In the genomic region with DNA sequence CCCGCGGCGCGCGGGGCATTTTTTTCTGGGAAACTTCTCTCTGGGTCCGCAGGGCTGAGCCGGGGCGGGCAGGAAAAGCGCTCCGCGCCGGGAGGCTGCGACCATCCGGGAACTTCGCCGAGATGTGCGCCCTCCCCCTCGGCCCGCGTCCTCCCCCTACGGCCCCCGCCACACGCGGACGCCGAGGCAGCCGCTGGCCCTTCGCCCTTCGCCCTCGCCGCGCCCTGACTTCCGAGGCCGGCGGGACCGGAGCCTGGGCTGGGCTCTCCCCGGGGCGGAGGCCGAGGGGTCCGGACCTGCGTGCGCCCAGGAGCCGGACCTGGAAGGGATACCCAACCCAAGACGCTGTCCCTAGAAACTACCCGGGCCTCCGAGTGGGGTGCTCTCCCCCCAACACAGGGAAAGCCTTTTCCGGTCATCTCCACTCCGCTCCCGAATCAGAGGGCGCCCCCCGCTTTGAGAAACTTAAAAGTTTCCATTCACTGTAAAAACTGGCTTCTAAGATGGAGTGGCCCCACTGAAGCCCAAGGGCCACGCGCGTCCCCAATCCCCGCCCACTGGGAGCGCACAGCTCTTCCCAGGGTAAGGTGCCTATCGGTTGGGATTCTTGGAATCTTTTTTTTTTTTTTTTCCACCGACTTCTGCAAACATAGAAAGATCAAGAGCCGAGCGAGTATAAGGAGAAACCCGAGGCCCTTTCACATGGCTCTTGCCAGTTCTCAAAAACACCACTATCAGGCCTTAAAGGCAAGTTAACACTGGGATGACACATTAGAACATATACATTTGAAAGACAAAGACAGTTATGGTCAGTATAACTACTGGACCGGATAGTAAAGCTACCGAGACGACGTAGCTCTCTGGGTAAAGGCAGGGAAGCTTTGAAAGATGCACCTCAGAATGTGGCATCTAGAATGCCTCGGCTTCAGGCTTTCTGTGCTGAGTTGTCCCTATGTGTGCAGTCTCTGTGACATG, we compare ENCODE assay signal across 8 mouse cellular contexts. TPM values are rescaled to one million over a fixed set of nuclear protein-coding genes. Genes with fewer than 3 reads are reported as not detected.
A peak's percentile ranks its signal among the peaks of the same experiment; 100 is the strongest.
DNase-seq lines count a peak whose midpoint lies in the region; ATAC-seq and TF ChIP-seq lines count a peak whose summit lies in the region.

A gene (minus strand): TSS at position 379 of the 975 bp plus-strand sequence.

- no peaks in the 10 kb centered on the region for H3K9me3 ChIP-seq in forebrain, embryonic 16.5 days (ENCODE audit: control insufficient read depth, low read length)
- H3K9me3 ChIP-seq in liver, postnatal 0 days (ENCODE audit: low read length), result no peaks in the 10 kb centered on the region
- no peaks in the 10 kb centered on the region for H3K9me3 ChIP-seq in neural tube, embryonic 14.5 days (ENCODE audit: control insufficient read depth, low read length)

- no peak for TF ChIP-seq POLR2A in thymus, adult 2 months (IDR thresholded peaks at IDR 0.05; ENCODE audit: control insufficient read depth, extremely low read depth, insufficient read depth, low read length, poor library complexity)

- H3K27ac ChIP-seq in forebrain, embryonic 16.5 days (ENCODE audit: low read length), result no peak within 1 kb of the TSS
- H3K27ac ChIP-seq in liver, postnatal 0 days (ENCODE audit: low read depth), result peak within 1 kb of the TSS; percentile 63
- H3K27ac ChIP-seq in neural tube, embryonic 14.5 days (ENCODE audit: low read depth, low read length), result no peak within 1 kb of the TSS; the same call in 1 of the 2 replicates
- no peak within 1 kb of the TSS for H3K27ac ChIP-seq in thymus, adult 2 months (ENCODE audit: control insufficient read depth, insufficient read depth, low read length)

- peaks cover 13% of the 10 kb centered on the region for H3K4me1 ChIP-seq in forebrain, embryonic 16.5 days (replicated peaks; ENCODE audit: control insufficient read depth, insufficient read depth, low read length)
- H3K4me1 ChIP-seq in liver, postnatal 0 days (ENCODE audit: insufficient read depth), result peaks cover 11% of the 10 kb centered on the region
- H3K4me1 ChIP-seq in neural tube, embryonic 14.5 days (ENCODE audit: control insufficient read depth, insufficient read depth, low read length), result no peaks in the 10 kb centered on the region
- peaks cover 8% of the 10 kb centered on the region; the same call in 1 of the 2 replicates for H3K4me1 ChIP-seq in thymus, adult 2 months (replicated peaks; ENCODE audit: control insufficient read depth, insufficient read depth, low read length)

- peak; percentile 81 for ATAC-seq in forebrain, embryonic 16.5 days
- ATAC-seq in liver, postnatal 0 days, result peak; percentile 75
- ATAC-seq in neural tube, embryonic 14.5 days (ENCODE audit: low read depth), result peak; percentile 83

- 2% methylated on average over 59 of the region's 66 CpGs for WGBS in forebrain, embryonic 16.5 days
- 4% methylated on average over 60 of the region's 66 CpGs for WGBS in liver, postnatal 0 days (ENCODE audit: insufficient replicate concordance)
- WGBS in neural tube, embryonic 14.5 days, result 1% methylated on average over 50 of the region's 66 CpGs
- WGBS in thymus, adult 2 months, result 10% methylated on average over 64 of the region's 66 CpGs

- no peak for TF ChIP-seq EP300 in liver, postnatal 0 days (IDR thresholded peaks at IDR 0.05; ENCODE audit: low read depth)

- peaks cover 4% of the 10 kb centered on the region; the same call in 1 of the 2 replicates for H3K27me3 ChIP-seq in forebrain, embryonic 16.5 days (replicated peaks; ENCODE audit: control insufficient read depth, insufficient read depth, low read length)
- H3K27me3 ChIP-seq in liver, postnatal 0 days (ENCODE audit: insufficient read depth, low read length), result peaks cover 10% of the 10 kb centered on the region
- H3K27me3 ChIP-seq in neural tube, embryonic 14.5 days (ENCODE audit: control insufficient read depth, insufficient read depth, low read length), result no peaks in the 10 kb centered on the region
- H3K27me3 ChIP-seq in thymus, adult 2 months (ENCODE audit: control insufficient read depth, insufficient read depth, low read length), result peaks cover 13% of the 10 kb centered on the region; the same call in 1 of the 2 replicates

- intact Hi-C loops in heart, postnatal 25 days (cut with DNase I), result loop anchor here (2.0 kb wide), 1 partner anchor 33 kb away; no protein-coding TSS in a partner anchor

- peak within 1 kb of the TSS; percentile 72 for H3K9ac ChIP-seq in forebrain, embryonic 16.5 days (replicated peaks; ENCODE audit: low read depth, low read length)
- peak within 1 kb of the TSS; percentile 77 for H3K9ac ChIP-seq in liver, postnatal 0 days (replicated peaks)
- H3K9ac ChIP-seq in neural tube, embryonic 14.5 days (replicated peaks; ENCODE audit: low read depth, low read length), result peak within 1 kb of the TSS; percentile 66

- peak within 1 kb of the TSS; percentile 72 for H3K4me3 ChIP-seq in forebrain, embryonic 16.5 days (replicated peaks; ENCODE audit: low read length)
- H3K4me3 ChIP-seq in liver, postnatal 0 days (ENCODE audit: low read depth, low read length), result peak within 1 kb of the TSS; percentile 75
- H3K4me3 ChIP-seq in neural tube, embryonic 14.5 days (ENCODE audit: low read depth, low read length), result peak within 1 kb of the TSS; percentile 48
- peak within 1 kb of the TSS; percentile 35 for H3K4me3 ChIP-seq in thymus, adult 2 months (ENCODE audit: control insufficient read depth, insufficient read depth, low read length)

- H3K36me3 ChIP-seq in forebrain, embryonic 16.5 days (ENCODE audit: control insufficient read depth, insufficient read depth), result no peaks in the 10 kb centered on the region
- H3K36me3 ChIP-seq in liver, postnatal 0 days (replicated peaks; ENCODE audit: insufficient read depth, low read length), result no peaks in the 10 kb centered on the region
- no peaks in the 10 kb centered on the region for H3K36me3 ChIP-seq in neural tube, embryonic 14.5 days (ENCODE audit: control insufficient read depth, insufficient read depth, low read length)
- H3K36me3 ChIP-seq in thymus, adult 2 months (ENCODE audit: control insufficient read depth, insufficient read depth, low read length), result no peaks in the 10 kb centered on the region

- TF ChIP-seq CTCF in liver, postnatal 0 days (IDR thresholded peaks at IDR 0.05; ENCODE audit: low read depth), result no peak
- no peak for TF ChIP-seq CTCF in thymus, adult 2 months (IDR thresholded peaks at IDR 0.05; ENCODE audit: borderline replicate concordance, control insufficient read depth, extremely low read depth, insufficient read depth, low read length, poor library complexity)

- DNase-seq in ES-CJ7 (ENCODE audit: low read depth, low spot score), result peak; percentile 53
- DNase-seq in cerebellum, adult 11-12 months, result peak; percentile 18
- DNase-seq in heart, postnatal 25 days (ENCODE audit: low spot score), result peak; percentile 83
- DNase-seq in kidney, postnatal 4 days, result peak; percentile 88 to 92
- peak; percentile 73 for DNase-seq in liver, postnatal 0 days
- DNase-seq in thymus, adult 2 months, result peak; percentile 5

- H3K4me2 ChIP-seq in forebrain, embryonic 16.5 days (ENCODE audit: low read length), result peak within 1 kb of the TSS; percentile 95
- peak within 1 kb of the TSS; percentile 95 for H3K4me2 ChIP-seq in liver, postnatal 0 days (ENCODE audit: low read depth, low read length)
- H3K4me2 ChIP-seq in neural tube, embryonic 14.5 days (ENCODE audit: low read depth, low read length), result peak within 1 kb of the TSS; percentile 73

RNA-seq across cellular contexts. Expression of the gene that starts here (rescaled TPM):
- polyA plus RNA-seq in forebrain, embryonic 16.5 days (2015; fragmentation: Nextera tagmentation; extraction: Ambion mirVana), result 1.8 and 2.3 TPM in 2 replicates
- total RNA-seq in heart, postnatal 25 days (2021), result 10 to 100 TPM; 14.0 to 16.7 TPM
- polyA plus RNA-seq in liver, postnatal 0 days (2015; fragmentation: Nextera tagmentation; extraction: Ambion mirVana), result 4.3 TPM in 2 replicates
- polyA plus RNA-seq in neural tube, embryonic 14.5 days (2014; fragmentation: Nextera tagmentation; extraction: Ambion mirVana), result 1.9 and 3.7 TPM in 2 replicates
- 56.6 and 68.0 TPM in 2 replicates for polyA plus RNA-seq in thymus, adult 2 months (2012; rRNA removed)

Comparison
In these comparisons a context has a peak if more than half of its experiments do, and no peak if none do; other contexts are left out.
1. RNA of the gene that starts here (polyA plus RNA-seq): 56.6 to 68.0 TPM in thymus, adult 2 months; 4.3 TPM in liver, postnatal 0 days, 1.9 to 3.7 TPM in neural tube, embryonic 14.5 days and 1.8 to 2.3 TPM in forebrain, embryonic 16.5 days; every median in the first group is over 10 times any median in the second.
2. DNase-seq: peak in every context shown above with its lines; median percentile 90 in kidney, postnatal 4 days; 83 in heart, postnatal 25 days; 73 in liver, postnatal 0 days; 53 in ES-CJ7; 18 in cerebellum, adult 11-12 months; 5 in thymus, adult 2 months.
3. Peak in every context shown above with its lines, with median percentiles within 50 percentile points of each other: ATAC-seq, H3K4me2 ChIP-seq, H3K4me3 ChIP-seq and H3K9ac ChIP-seq.